Mouse (Mus musculus): ENCODE measurements around the gene Gkn3. TPM values are rescaled to one million over a fixed set of nuclear protein-coding genes. Genes with fewer than 3 reads are reported as not detected.

Gkn3 gene
- total RNA-seq, 2 experiments from 2014 or later = 0.84 to 2.2 TPM

- intact Hi-C loops (cut with DNase I) = no loop called here
- no peak for DNase-seq
These were observed 15.7 kb downstream of the Gkn3 start, which contains the start of gene Gkn2 for GRCm38 (mm10) chr6:87373057-87373456. Gene Gkn2 (plus strand): TSS chr6:87373357.

- intact Hi-C loops (cut with DNase I) = no loop called here
- no peak for DNase-seq
These were observed 19.5 kb downstream of the Gkn3 start for GRCm38 (mm10) chr6:87369223-87369622.

- intact Hi-C loops (cut with DNase I) = no loop called here
- DNase-seq = no peak
These were observed 34.3 kb downstream of the Gkn3 start for GRCm38 (mm10) chr6:87354441-87354840.

GRCm38 (mm10) chr6:87350829-87351228 is 37.9 kb downstream of the Gkn3 start, which contains the start of gene Gkn1:
Gene Gkn1 (minus strand): TSS chr6:87350942.
- intact Hi-C loops (cut with DNase I) = no loop called here

GRCm38 (mm10) chr6:87335935-87336295 is 52.8 kb downstream of the Gkn3 start:
- intact Hi-C loops (cut with DNase I) = loop anchor here (1.0 to 5.0 kb wide), 2 partner anchors 46 to 235 kb away; no protein-coding TSS in a partner anchor
- no peak for DNase-seq

More at GRCm38 (mm10) chr6:87350829-87351228, 37.9 kb downstream of the Gkn3 start, which contains the start of gene Gkn1:
- no peak for DNase-seq

GRCm38 (mm10) chr6:87335091-87335934 is 53.4 kb downstream of the Gkn3 start, which contains the start of gene Antxr1:
Gene Antxr1 (minus strand): TSS chr6:87335821.
- intact Hi-C loops (cut with DNase I) = loop anchor here (1.0 to 5.0 kb wide), 2 partner anchors 47 to 234 kb away; no protein-coding TSS in a partner anchor
- peak; percentile 59 to 72 for DNase-seq

- intact Hi-C loops (cut with DNase I) = loop anchor here (1.0 to 5.0 kb wide), 2 partner anchors 48 to 233 kb away; no protein-coding TSS in a partner anchor
- DNase-seq = peak; percentile 21 to 34
These were observed 54.2 kb downstream of the Gkn3 start for GRCm38 (mm10) chr6:87334361-87335090.

Other genes starting within 250 kb of the Gkn3 start
- 1 to 10 TPM; 9.3 to 9.5 TPM for gene Antxr1, start 53.1 kb downstream of the Gkn3 start, total RNA-seq (2021)
- gene Gkn1, start 38.0 kb downstream of the Gkn3 start, total RNA-seq (2021) = not detected
- gene Gkn2, start 15.6 kb downstream of the Gkn3 start, total RNA-seq (2021) = not detected
- gene Bmp10, start 40.1 kb upstream of the Gkn3 start, total RNA-seq (2021) = 10 to 100 TPM; 26.3 to 39.5 TPM
- 1 to 10 TPM; 3.0 to 3.7 TPM for gene Arhgap25, start 144.3 kb upstream of the Gkn3 start, total RNA-seq (2021)
- gene Prokr1, start 201.8 kb upstream of the Gkn3 start, total RNA-seq (2021) = under 1 TPM; 0.43 to 0.50 TPM